Mouse (Mus musculus) lung, adult 2 months (tissue): ENCODE results near the gene Phgr1.

Experiments
- CTCF ChIP-seq: fragments of 200-500 bp; IDR thresholded peaks from 2 replicates; pipeline ENCODE4 v1.5.1; 2011; ENCODE audit warnings: mild to moderate bottlenecking, low read length, control low read depth; ENCODE audit not compliant: insufficient read depth
- POLR2A ChIP-seq: fragments of 200-500 bp; IDR thresholded peaks from 2 replicates; pipeline ENCODE4 v1.6.1; 2011; ENCODE audit warnings: low read depth, mild to moderate bottlenecking, control low read depth, low read length, borderline replicate concordance; ENCODE audit errors: extremely low read depth

GRCm38 (mm10) chr2:118792259-118792613, 19.7 kb downstream of the Phgr1 start:
- TF ChIP-seq CTCF = no peak
- no peak for TF ChIP-seq POLR2A
